Mouse (Mus musculus) erythroblast, embryonic 14.5 days (primary cell): ENCODE data around the gene Cux2.

Experiments
- GATA1 ChIP-seq: IDR thresholded peaks from 2 replicates; pipeline ENCODE4 v1.6.1; 2012; ENCODE audit warnings: low read length, inconsistent platforms, mixed read lengths
- TAL1 ChIP-seq: IDR thresholded peaks from 3 replicates; pipeline ENCODE4 v1.6.1; 2012; ENCODE audit warnings: low read length, inconsistent platforms, mixed read lengths

DNA sequence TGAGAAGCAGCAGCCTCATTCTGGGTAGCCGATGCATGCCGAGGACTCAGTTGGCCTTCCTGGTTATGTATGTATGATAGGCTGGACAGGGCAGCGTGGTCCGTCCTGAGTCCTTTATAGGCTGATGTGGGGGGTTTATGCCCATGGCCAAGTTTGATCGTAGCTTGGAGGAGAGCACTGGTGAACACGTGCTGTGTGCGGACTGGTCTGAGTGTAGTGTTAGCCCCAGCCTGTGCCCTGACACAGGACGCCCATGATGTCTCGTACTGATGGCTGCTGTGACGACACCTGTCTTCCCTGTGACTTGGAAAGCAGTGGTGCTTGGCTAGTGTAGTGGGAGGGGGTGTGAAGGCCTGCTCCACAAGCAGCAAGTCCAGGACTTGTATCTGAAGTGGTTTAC is 236.2 kb downstream of the Cux2 start:
- TF ChIP-seq GATA1 (no peak), TAL1 (no peak)
